Mouse (Mus musculus) forebrain, embryonic 14.5 days (tissue): Measurements from ENCODE around the gene Mcee. TPM values are rescaled to one million over a fixed set of nuclear protein-coding genes. Genes with fewer than 3 reads are reported as not detected.

Source experiments
- ATAC-seq: fragments of 200-750 bp; cut with Nextera tagmentation; 2 replicates; pipeline ENCODE4 v1.8.0; 2017; ENCODE audit warnings: mild to moderate bottlenecking, moderate library complexity
- DNase-seq: peaks from one replicate; pipeline ENCODE4 v3.0.0-alpha.2; 2015; ENCODE audit warnings: low spot score
- H3K27ac ChIP-seq: fragments of 300-500 bp; sonication (generic); 2 replicates; pipeline ENCODE4 v1.5.1; 2014; ENCODE audit warnings: low read depth, mild to moderate bottlenecking, control low read depth, low read length, moderate library complexity
- H3K27me3 ChIP-seq: fragments of 300-500 bp; sonication (generic); replicated peaks from 2 replicates; pipeline ENCODE4 v1.6.1; 2014; ENCODE audit warnings: low read length, control low read depth, mixed read lengths; ENCODE audit not compliant: control insufficient read depth, insufficient read depth
- H3K36me3 ChIP-seq: fragments of 300-500 bp; sonication (generic); 2 replicates; pipeline ENCODE4 v1.6.1; 2014; ENCODE audit warnings: low read length, control low read depth; ENCODE audit not compliant: control insufficient read depth, insufficient read depth
- H3K4me1 ChIP-seq: fragments of 300-500 bp; sonication (generic); 2 replicates; pipeline ENCODE4 v1.6.1; 2014; ENCODE audit warnings: antibody characterized with exemption, low read length, control low read depth; ENCODE audit not compliant: control insufficient read depth, insufficient read depth
- H3K4me2 ChIP-seq: fragments of 300-500 bp; sonication (generic); 2 replicates; pipeline ENCODE4 v1.6.1; 2014; ENCODE audit warnings: mild to moderate bottlenecking, control low read depth, low read length
- H3K4me3 ChIP-seq: fragments of 300-500 bp; sonication (generic); 2 replicates; pipeline ENCODE4 v1.5.1; 2014; ENCODE audit warnings: low read depth, low read length, control low read depth
- H3K9ac ChIP-seq: fragments of 300-500 bp; sonication (generic); 2 replicates; pipeline ENCODE4 v1.6.1; 2014; ENCODE audit warnings: mild to moderate bottlenecking, low read length, control low read depth, moderate library complexity
- H3K9me3 ChIP-seq: fragments of 300-500 bp; sonication (generic); replicated peaks from 2 replicates; pipeline ENCODE4 v1.6.1; 2016; ENCODE audit warnings: low read length, control low read depth, mixed read lengths; ENCODE audit not compliant: control insufficient read depth
- WGBS: fragments of 180-500 bp; shearing (Covaris S2); extraction: QIAGEN DNeasy Blood & Tissue Kit; methylation state at CpG from one replicate; pipeline ENCODE4 v1.1.7; 2014; 5-methylcytosine and 5-hydroxymethylcytosine counted together
- polyA plus RNA-seq: library from polyadenylated mRNA; unstranded; fragments of >200 nt; fragmentation: Nextera tagmentation; extraction: Ambion mirVana; gene quantifications from 2 replicates; pipeline ENCODE4 v1.2.1, GENCODE M21; 2014

Mcee gene
- polyA plus RNA-seq, 1 experiment from 2014 or later = 42.2 TPM

GRCm38 (mm10) chr7:64392819-64393151, 378 bp downstream of the Mcee start:
- Histone ChIP-seq H3K4me3 (peak overlapping the region; percentile 67), H3K9ac (peak overlapping the region; percentile 68), H3K27ac (peak overlapping the region; percentile 45; the same call in 1 of the 2 replicates), H3K4me2 (peak overlapping the region; percentile 67), H3K4me1 (peaks cover 8% of the 10 kb centered on the region), H3K9me3 (no peaks in the 10 kb centered on the region), H3K36me3 (peaks cover 14% of the 10 kb centered on the region), H3K27me3 (no peaks in the 10 kb centered on the region)
- no peak for ATAC-seq
- DNase-seq = no peak
- 3% methylated on average over 15 of the region's 15 CpGs for WGBS

GRCm38 (mm10) chr7:64400725-64401124, 8.3 kb downstream of the Mcee start:
- Histone ChIP-seq H3K9me3 (no peaks in the 10 kb centered on the region), H3K9ac (no peak overlapping the region), H3K36me3 (no peaks in the 10 kb centered on the region), H3K4me3 (no peak overlapping the region), H3K4me1 (no peaks in the 10 kb centered on the region), H3K4me2 (no peak overlapping the region), H3K27ac (no peak overlapping the region), H3K27me3 (no peaks in the 10 kb centered on the region)
- no peak for DNase-seq
- no peak for ATAC-seq
- 94% methylated on average over 1 of the region's 1 CpGs for WGBS

GRCm38 (mm10) chr7:64402452-64402851, 10.0 kb downstream of the Mcee start:
- H3K36me3 ChIP-seq = no peaks in the 10 kb centered on the region
- DNase-seq (no peak), ATAC-seq (no peak)
- no peaks in the 10 kb centered on the region for H3K27me3 ChIP-seq
- H3K4me3 ChIP-seq = no peak overlapping the region
- H3K4me1 ChIP-seq = no peaks in the 10 kb centered on the region
- H3K27ac ChIP-seq = no peak overlapping the region
- WGBS = 92% methylated on average over 4 of the region's 4 CpGs
- no peaks in the 10 kb centered on the region for H3K9me3 ChIP-seq
- H3K4me2 ChIP-seq = no peak overlapping the region
- H3K9ac ChIP-seq = no peak overlapping the region

GRCm38 (mm10) chr7:64403989-64404388, 11.6 kb downstream of the Mcee start:
- Histone ChIP-seq H3K36me3 (no peaks in the 10 kb centered on the region), H3K27me3 (no peaks in the 10 kb centered on the region), H3K9ac (no peak overlapping the region), H3K27ac (no peak overlapping the region), H3K9me3 (no peaks in the 10 kb centered on the region), H3K4me1 (no peaks in the 10 kb centered on the region), H3K4me2 (no peak overlapping the region), H3K4me3 (no peak overlapping the region)
- WGBS = 92% methylated on average over 8 of the region's 8 CpGs
- ATAC-seq (no peak), DNase-seq (no peak)

GRCm38 (mm10) chr7:64424861-64425260, 32.5 kb downstream of the Mcee start:
- Histone ChIP-seq H3K9ac (no peak overlapping the region), H3K4me1 (no peaks in the 10 kb centered on the region), H3K4me3 (no peak overlapping the region), H3K36me3 (no peaks in the 10 kb centered on the region), H3K27me3 (no peaks in the 10 kb centered on the region), H3K4me2 (no peak overlapping the region), H3K9me3 (no peaks in the 10 kb centered on the region), H3K27ac (no peak overlapping the region)
- 61% methylated on average over 5 of the region's 5 CpGs for WGBS
- no peak for ATAC-seq
- no peak for DNase-seq

- Histone ChIP-seq H3K9me3 (no peaks in the 10 kb centered on the region), H3K36me3 (no peaks in the 10 kb centered on the region), H3K4me3 (no peak overlapping the region), H3K4me2 (no peak overlapping the region), H3K27ac (no peak overlapping the region), H3K27me3 (no peaks in the 10 kb centered on the region), H3K9ac (no peak overlapping the region), H3K4me1 (no peaks in the 10 kb centered on the region)
- ATAC-seq (no peak), DNase-seq (no peak)
- 67% methylated on average over 5 of the region's 5 CpGs for WGBS
Measured at GRCm38 (mm10) chr7:64439595-64440518, 47.5 kb downstream of the Mcee start.

GRCm38 (mm10) chr7:64440519-64440918, 48.1 kb downstream of the Mcee start:
- no peak overlapping the region for H3K4me2 ChIP-seq
- no peaks in the 10 kb centered on the region for H3K36me3 ChIP-seq
- WGBS = 73% methylated on average over 8 of the region's 8 CpGs
- DNase-seq = no peak
- H3K9me3 ChIP-seq = no peaks in the 10 kb centered on the region
- no peaks in the 10 kb centered on the region for H3K27me3 ChIP-seq
- no peaks in the 10 kb centered on the region for H3K4me1 ChIP-seq
- no peak overlapping the region for H3K9ac ChIP-seq
- ATAC-seq = no peak
- no peak overlapping the region for H3K4me3 ChIP-seq
- no peak overlapping the region for H3K27ac ChIP-seq

- DNase-seq (peak; percentile 76), ATAC-seq (peak; percentile 49)
- H3K9me3 ChIP-seq = no peaks in the 10 kb centered on the region
- no peaks in the 10 kb centered on the region for H3K27me3 ChIP-seq
- H3K27ac ChIP-seq = peak overlapping the region; percentile 75
- no peaks in the 10 kb centered on the region for H3K36me3 ChIP-seq
- H3K9ac ChIP-seq = no peak overlapping the region
- 47% methylated on average over 13 of the region's 13 CpGs for WGBS
- no peak overlapping the region for H3K4me3 ChIP-seq
- H3K4me2 ChIP-seq = no peak overlapping the region
- H3K4me1 ChIP-seq = peaks cover 4% of the 10 kb centered on the region
Measured at GRCm38 (mm10) chr7:64450631-64451030, 58.2 kb downstream of the Mcee start.

GRCm38 (mm10) chr7:64451441-64451840, 59.0 kb downstream of the Mcee start:
- H3K27ac ChIP-seq = peak overlapping the region; percentile 75
- DNase-seq = peak; percentile 83
- 31% methylated on average over 4 of the region's 4 CpGs for WGBS

More at GRCm38 (mm10) chr7:64451441-64451840, 59.0 kb downstream of the Mcee start:
- H3K4me3 ChIP-seq = no peak overlapping the region
- peaks cover 4% of the 10 kb centered on the region for H3K4me1 ChIP-seq
- no peak overlapping the region for H3K9ac ChIP-seq
- peak; percentile 88 for ATAC-seq
- no peak overlapping the region for H3K4me2 ChIP-seq
- H3K9me3 ChIP-seq = no peaks in the 10 kb centered on the region
- no peaks in the 10 kb centered on the region for H3K36me3 ChIP-seq
- no peaks in the 10 kb centered on the region for H3K27me3 ChIP-seq
